In the genomic region with DNA sequence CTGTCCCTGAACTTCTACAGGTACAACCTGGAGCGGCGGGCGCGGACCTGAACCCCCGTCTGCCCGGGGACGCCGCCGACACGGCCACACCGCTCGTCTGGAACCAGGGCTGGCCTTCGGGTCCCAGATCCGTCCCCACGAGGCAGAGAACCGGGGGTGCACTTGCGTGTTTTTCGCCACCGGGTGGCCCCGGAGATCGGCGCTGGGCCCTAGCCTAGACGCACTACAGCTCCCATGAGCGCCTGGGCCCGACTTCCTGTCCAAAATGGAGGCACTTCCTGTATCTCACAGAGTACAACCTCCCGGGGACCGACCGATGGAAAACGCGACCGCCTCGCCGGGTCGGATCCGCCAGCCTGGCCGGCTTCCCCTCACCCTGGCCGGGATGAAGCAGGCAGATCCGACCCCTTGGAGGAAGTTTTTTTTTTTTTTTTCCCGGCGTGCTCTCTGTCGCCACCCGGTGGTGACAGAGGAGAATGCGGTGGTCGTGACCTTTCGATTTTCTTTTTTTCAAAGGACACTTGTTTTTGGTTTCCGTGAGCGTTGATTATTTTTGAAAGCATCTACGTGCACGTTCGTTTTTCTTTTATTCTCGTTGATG, we compare ENCODE assay signal across 8 mouse cellular contexts. TPM values are rescaled to one million over a fixed set of nuclear protein-coding genes. Genes with fewer than 3 reads are reported as not detected.
DNase-seq lines count a peak whose midpoint lies in the region; ATAC-seq lines count a peak whose summit lies in the region.

No protein-coding gene starts in this region.

- peak; percentile 69 for DNase-seq in ZHBTc4 (ENCODE audit: low read depth, low spot score)
- peak; percentile 70 for DNase-seq in embryo, embryonic 10 days (ENCODE audit: low spot score)
- peak; percentile 88 for DNase-seq in gastrocnemius, postnatal 10 days
- DNase-seq in induced T-regulatory cell, adult 2 months (ENCODE audit: low read depth), result peak; percentile 79
- peak; percentile 85 to 99 for DNase-seq in left cerebral cortex, adult 8-10 months (ENCODE audit: low spot score in 2 of 2)
- DNase-seq in right cerebral cortex, postnatal 10 days (ENCODE audit: low spot score in 2 of 2), result peak; percentile 89 to 92
- peak; percentile 99 for DNase-seq in urinary bladder, postnatal 25 days (ENCODE audit: low spot score)

- ATAC-seq in megakaryocyte, adult 5-6 weeks (ENCODE audit: poor library complexity, severe bottlenecking), result peak; percentile 77

RNA-seq across cellular contexts. Expression of gene Gm21860, which starts 10.1 kb away (rescaled TPM):
- total RNA-seq in gastrocnemius, postnatal 10 days (2021), result not detected
- not detected for total RNA-seq in left cerebral cortex, adult 8-10 months (2022)
- total RNA-seq in megakaryocyte, adult 5-6 weeks (2015), result not detected in 2 replicates
- total RNA-seq in megakaryocyte, adult 5-6 weeks (2017), result not detected in 2 replicates

RNA-seq across cellular contexts. Expression of gene Gm47283, which starts 40.1 kb away (rescaled TPM):
- total RNA-seq in gastrocnemius, postnatal 10 days (2021), result not detected
- not detected for total RNA-seq in left cerebral cortex, adult 8-10 months (2022)
- total RNA-seq in megakaryocyte, adult 5-6 weeks (2015), result not detected in 2 replicates
- total RNA-seq in megakaryocyte, adult 5-6 weeks (2017), result not detected in 2 replicates

Comparison
In these comparisons a context has a peak if more than half of its experiments do, and no peak if none do; other contexts are left out.
1. Peak in every context shown above with its lines: DNase-seq and ATAC-seq.